Mouse (Mus musculus): ENCODE data around the gene Nhlh1. TPM values are rescaled to one million over a fixed set of nuclear protein-coding genes. Genes with fewer than 3 reads are reported as not detected.

The Nhlh1 gene
- total RNA-seq, 2 experiments from 2014 or later, result 1.3 to 1.5 TPM

DNA sequence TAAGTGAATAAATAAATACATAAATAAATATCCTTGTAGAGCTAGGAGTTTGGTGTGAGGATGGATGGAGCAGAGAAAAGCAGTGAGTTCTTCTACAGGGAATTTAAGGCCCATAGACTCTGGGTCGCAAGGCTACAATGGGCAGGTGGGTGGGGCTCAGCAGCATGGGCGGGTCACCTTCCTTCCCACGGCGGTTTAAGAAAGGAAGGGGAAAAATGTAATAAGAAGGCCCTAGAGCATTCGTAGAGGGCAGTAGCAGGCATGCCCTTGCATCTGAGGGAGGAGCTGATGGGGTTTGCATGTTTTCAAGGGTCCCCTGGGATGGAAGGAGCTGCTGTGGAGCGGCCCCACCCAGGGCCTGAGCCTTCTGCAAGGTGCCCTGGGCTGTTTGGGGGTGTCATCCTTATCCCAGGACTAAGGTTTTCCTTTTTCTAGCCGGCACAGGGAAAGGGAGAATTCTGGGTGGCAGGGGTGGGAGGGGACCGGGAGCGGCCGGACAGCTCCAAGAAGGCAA, 4.5 kb downstream of the Nhlh1 start:
- DNase-seq, result no peak

DNA sequence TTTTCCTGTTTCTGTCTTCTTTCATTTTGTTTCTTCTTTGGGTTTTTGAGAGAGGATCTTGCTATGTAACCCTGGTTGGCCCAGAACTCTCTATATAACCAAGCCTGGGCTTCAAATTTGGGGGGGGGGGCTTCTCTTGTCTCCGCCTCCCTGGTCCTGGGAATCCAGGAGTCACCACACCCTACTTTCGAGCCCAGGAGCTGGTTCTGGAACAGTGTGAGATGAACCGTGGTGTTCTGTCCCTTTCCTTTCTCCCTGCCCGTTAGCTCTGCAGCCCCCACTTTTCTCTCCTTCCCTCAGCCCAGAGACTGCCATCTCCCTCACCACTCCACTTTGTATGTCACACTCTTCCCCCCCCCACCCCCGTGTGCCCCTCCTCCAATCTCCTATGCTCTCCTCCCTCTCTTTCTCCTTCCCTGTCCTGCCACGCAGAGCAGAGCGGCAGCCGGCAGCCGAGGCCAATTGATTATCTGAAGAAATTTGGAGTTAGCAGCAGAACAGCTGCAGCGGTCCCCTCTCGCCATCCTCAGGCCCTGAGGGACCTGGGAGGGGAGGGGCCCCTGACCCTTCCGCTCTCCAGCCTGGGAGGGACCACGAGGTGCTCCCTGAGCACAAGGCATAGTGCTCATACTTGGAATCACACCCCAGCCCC, 8.1 kb downstream of the Nhlh1 start:
- DNase-seq, result no peak

DNA sequence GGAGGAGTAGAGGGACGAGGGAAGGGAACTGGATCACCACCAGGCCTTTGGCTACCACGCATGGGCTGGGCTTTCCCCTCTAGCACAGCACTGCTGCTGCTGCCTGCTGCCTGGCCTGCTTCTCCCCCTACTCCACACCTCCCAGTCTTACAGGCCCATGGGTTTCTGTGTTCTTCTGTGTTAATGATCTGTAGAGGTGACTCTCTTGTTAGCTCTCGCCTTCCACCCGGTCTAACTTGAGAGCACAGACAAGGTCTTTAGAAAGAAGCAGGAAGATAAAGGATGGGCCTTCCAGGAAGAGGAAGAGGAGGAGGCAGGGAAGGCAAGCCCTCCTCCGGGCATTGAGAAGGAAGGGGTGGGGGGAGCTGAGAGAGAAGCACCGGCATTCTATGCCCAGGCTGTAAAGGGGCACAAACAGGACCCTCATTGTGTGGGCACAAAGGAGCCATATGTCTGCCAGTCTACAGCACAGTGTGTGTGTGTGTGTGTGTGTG, 9.1 kb downstream of the Nhlh1 start:
- no peak for DNase-seq

DNA sequence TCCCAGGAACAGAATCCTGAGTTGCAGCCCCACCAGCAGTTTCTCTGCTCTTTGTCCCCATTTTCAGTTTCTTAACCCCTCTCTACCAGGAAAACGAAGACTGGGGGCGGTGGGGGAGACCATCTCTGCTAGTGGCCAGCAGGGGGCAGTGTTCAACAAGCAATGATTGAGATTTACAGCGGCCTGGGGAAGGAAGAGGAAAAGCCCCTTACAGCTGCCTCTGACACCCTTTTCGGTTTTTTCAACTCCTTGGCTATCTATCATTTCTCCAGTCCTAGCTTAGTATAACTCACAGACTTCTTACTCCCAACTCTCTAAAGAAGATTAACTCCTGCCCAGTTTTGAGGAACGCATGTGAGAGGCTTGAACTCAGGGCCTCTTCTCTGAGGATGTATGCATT, 10.4 kb downstream of the Nhlh1 start:
- DNase-seq, result peak; percentile 54 to 66

DNA sequence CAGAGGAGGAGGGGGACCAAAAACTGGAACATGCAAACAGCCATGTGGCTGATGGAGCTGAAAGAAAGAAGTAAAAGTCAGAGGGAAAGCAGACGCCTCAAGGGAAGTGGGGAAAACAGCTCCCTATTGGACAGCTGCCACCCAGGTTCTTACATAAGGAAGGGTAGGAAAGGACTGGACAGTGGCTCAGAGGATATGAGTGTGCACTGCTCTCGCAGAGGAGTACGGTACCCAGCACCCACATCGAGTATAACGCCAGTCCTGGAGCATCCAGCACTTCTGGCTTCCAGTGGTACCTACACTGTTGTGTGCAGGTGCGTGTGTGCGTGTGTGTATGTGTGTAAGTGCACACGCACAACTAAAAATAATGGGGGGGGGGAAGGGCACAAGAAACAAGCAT, 11.0 kb downstream of the Nhlh1 start:
- DNase-seq, result no peak

DNA sequence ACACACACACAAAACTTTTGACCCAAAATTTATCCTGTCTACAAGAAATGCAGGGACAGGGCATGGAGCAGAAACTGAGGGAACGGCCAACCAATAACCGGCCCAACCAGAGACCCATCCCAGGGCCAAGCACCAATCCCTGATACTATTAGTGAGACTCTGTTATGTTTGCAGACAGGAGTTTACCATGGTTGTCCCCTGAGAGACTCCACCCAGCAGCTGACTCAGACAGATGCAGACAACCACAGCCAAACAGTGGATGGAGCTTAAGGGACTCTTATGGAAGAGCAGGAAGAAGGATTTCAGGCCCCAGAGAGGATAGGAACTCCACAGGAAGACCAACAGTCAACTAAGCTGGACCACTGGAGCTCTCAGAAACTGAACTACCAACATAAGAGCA, 27.5 kb downstream of the Nhlh1 start:
- no peak for DNase-seq

DNA sequence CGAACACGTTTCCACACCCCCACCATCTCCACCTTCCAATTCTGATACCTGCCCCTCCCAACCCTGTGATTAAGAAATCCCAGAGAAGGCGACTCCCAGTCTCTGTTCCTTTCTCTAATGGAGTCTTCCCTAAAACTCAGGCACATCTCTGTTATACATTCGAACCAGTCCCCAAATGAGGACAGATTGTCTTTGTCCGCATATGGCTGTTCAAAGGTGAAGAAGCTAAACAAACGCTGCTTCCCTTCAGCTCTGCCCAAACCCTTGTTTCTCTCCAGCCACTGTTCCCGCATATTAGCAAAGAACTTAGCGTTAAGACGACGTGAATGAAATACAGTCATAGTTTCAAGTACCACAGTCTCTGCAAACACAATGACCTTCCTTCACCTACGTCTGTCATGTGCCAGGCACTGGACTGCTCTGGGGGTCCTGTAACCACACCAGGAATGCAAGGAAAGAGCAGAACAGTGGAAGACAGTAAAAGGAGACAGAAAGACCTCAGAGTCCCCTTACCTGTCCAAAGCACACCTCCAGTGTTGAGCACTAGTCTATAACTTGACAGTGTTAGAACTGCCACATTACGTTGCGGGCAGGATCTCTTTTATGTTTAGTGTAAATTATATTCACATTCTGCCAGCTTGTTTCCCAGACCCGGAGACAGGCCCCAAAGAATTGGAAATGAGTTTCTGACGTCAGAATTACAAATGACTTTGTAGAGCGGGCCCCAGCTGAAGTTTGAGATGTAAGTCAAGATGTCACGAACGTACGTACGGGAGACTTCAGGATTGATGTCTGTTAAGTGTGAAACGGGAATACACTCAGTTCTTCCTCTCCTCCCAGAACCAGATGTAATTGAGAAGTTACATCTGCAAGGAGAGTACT, 28.7 kb downstream of the Nhlh1 start, which contains the start of gene Vangl2:
Vangl2 (minus strand) TSS at position 51 of the 882 bp plus-strand sequence.
- DNase-seq, result no peak

DNA sequence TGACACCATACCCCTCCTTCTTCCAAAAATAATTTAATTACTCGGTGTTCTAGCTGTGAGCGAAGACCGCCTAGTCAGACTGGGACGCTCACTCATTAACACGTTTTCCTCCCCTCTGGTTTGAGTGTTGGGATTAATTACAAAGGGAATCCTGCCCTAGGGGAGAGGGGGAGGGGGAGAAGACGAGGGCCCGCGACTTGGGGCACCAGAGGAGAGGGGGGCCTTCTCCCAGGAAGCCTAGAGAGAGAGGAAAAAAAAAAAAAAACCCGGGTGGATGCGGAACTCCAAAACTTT, 29.6 kb downstream of the Nhlh1 start:
- no peak for DNase-seq

DNA sequence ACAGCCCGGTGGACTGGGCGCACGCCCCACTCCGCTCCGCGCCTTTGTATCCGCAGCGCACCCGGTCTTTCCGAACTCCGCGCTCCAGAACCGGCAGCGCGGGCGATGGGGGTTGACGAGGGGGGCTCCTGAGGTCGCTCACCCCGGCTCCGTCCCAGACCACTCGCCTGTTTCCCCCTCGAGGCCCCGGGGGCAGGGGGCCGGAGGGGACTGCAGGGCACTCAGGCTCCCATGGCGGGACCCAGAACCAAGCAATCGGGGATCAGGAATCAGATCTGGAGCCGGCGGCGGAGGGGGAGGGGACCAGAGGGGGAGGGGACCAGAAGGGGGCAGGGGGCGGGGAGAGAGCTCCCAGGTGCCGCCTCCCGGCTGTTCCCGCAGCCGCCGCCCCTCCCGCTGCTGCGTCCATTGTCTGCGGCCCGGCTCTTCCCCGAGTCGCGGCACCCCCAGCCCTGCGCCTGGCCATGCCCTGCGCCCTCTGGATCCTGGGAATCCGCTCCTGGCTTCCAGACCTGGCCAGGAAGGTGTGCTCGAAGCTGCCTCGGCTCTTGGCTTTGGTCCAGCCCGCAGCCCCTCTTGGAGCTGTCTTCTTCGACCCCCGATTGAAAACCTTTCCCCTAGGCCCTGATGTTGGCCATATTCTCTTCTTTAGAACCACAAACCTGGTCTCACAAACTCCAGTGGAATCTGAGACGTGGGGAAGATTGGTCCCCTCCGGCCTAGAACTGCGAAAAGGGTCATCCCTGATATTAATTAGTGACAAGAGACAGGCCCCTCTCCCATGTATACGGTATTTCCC, 30.2 kb downstream of the Nhlh1 start:
- DNase-seq, result peak; percentile 79 to 80

DNA sequence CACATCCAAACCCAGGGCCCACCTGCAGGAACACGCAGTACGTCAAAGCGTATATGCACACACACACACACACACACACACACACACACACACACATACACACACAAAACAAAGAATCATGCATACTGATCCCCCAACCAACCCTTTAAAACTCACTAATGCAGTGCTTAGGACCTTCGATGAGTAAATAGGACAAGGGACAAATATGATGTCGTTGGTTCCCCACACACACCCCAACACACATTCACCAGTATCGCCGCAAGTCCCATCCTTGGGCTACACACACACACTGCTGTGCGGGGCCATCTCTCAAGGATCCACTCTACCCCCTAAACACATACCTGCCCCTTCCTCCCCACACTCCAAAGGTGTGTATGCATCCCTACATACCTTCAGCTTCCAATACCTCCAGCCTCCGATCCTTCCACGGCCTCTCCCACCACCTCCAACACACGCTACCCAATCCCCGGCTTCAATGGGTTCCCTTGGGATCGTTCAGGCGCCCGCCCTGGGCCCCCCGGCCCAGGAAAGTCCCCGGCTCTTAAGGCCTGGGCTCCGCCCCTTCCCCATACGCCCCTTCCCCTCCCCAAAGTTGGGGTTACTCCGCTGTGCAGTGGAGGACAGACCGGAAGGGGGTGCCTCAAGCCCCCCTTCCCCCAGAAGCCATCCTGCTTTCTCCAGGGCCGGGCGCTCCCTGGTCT, 31.0 kb downstream of the Nhlh1 start:
- no peak for DNase-seq

DNA sequence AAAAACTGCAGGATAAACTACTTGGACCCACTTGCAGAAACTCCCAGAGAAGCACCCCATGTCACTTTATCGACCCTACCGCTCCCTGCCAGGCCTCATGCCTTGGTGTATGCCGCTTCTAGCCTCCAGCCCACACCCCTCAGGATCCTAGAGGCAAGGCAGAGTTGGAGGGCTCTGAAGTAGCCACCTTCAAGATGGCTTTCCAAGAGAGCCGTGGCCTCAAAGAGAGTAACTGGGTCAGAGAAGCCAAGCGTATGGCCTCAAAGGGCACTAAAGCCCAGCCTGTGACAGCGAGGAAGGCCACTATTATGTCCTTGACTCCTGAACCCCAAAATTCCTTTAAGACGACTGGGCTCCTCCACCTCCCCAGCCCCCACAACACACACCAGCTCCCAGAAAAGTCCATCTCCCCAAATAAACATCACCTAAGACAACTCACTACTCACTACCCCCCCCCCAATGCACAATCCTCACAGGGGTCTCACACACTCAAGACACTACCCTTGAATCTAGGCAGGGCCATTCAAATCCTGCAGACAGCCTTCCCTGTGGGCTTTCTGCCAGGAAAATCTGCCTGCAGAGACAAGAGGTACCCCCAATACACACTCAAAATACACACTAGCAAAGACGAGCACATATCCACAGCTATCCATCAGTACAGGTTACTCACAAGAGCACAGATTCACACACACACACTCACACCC, 32.0 kb downstream of the Nhlh1 start:
- DNase-seq, result no peak

DNA sequence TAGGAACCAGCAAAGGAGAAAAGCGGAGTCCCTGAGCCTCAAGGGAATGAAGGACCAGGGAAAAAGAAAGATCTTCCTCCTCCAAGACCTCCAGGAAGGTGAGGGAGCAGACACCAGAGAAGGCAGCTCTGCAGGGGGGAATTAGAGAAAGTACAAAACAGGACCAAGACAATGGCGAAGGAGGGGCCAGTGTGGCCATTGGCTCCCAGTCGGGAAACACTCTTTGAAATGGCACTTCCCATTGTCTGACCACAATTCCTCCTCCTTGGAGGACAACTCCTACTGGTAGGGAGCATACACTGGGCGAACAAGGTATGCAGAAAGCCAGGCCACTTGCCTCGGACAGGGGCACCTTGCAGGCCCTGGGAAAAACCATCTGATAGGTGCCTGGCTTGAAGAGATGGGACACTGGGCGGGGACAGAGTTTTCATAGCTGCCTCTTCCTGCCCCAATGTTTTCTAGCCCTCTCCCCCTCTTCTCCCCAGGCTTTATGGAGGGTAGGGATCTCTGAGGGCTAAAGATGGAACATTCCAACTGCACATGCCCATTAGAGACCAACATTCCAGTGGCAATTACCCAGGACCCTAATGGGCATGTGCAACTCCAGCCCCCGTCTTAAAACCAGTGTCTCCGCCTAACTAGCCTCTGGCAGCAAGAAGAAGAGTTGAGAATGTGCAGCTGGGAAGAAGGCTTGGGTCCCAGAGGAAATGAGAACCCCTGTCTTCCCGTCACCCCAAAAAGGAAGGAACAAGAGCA, 33.1 kb downstream of the Nhlh1 start:
- no peak for DNase-seq

DNA sequence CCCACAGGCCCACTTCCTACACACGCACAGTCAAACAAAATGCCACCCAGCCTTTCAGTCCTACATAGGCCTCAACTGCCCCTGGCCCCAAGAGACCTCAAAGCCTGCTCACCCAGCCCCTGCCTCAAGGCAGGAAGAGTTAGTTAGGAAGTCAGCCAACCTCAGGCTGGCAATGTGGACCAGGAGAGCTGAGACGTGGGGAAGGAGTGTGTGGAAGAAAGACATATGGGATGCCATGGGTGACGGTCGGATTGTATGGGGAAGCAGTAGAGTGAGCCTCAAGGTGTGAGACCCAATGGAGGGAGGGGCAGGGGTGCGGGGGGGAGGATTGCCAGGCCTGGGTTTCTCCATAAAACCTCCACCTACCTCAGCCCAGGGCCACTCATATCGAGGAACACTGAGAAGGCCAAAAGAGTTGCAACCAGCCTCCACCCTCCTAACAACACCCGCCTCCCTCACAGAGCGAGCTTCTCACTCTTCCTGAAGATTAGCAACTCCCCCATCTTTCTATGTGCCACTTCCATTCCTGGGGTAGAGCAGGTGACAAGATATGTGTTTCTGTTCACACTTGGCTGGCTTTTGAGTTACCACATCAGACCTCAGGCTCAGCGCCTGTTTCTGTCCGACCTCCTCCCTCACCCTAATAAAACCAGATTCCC, 37.4 kb downstream of the Nhlh1 start:
- DNase-seq, result no peak

DNA sequence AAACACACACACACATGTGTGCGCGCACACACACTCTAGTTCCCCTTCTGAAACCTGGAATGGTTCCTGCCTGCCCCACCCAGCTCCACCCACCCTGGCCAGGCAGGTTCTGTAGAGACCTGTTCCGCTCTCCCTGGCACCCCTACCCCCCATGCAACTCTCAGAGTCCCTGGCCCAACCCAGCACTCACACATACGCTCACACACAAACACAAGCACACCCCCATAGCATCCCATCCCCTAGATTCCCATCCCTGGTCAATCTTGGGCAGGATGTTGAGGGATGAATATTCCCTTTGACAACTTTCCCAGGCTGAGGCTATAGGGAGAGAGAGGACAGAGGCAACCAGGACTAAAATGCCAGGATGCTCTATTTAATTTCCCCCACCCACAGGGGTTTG, 38.0 kb downstream of the Nhlh1 start:
- no peak for DNase-seq

DNA sequence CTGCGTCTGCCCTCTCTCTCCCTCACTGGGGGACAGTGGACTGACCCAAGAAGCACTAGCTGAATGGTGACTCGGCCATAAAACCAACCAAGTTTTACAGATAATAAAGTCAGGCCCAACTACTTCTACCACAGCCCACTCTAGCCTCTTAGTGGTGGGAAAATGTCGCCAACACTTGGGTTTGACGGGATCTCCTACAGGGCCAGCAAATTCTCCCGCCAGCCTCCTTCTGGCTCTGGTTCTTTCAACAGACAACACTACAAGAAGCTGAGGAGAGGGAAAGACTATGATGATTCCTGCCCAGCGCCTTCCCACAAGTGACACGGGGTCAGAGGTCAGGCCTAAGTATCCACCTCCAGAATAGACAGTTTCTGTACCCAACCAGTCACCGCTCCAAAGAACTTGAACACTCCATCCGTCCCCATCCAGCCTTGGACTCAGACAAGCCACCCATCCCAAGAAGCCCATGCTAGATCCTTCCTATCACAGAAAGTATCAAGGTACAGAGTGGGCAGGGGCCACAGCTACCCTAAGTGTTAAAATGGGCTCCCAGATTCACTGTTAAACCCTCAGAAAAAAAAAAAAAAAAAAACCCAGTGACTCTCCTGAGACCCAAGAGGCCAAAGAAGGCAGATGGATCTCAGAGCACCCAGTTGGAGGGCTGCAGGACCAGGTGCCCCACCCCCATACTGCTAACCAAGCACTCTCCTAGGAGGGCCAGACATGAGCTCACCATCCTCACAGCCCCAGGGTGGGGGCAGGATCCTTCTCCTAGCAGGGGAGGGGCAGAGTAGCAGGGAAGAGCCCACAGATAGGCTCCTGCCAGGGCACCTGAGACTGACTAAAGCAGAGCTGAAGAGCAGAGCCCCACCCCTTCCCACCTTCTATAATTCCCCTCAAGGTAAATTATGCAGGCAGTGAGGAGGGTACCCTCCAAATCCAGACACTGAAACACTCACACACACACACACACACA, 38.7 kb downstream of the Nhlh1 start:
- DNase-seq, result no peak

DNA sequence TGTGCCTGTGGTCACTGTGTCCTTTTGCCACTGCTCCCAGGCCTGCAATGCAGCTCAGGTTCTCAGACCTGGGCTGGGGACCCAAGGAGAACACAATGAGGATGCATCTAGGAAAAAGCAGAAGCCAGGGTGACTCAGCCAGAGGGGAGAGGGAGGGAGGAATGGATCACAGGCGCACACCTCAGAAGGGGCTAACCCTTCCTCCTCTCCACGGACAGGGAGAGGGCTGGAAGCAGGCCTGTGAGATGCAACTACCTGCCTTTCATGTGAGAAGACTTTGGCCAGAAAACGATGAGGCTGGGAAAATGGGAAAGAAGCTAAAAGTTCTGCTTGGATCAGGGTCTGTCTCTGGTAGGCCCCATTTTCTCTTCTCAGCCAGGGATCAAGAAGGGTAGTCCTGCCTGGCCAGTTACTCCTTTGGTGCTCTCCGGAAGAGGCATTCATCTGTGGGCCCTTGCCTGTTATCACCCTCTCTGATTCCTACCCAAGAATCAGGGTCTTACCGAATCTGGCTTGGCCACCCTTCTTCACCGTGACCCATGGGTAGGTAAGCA, 39.8 kb downstream of the Nhlh1 start:
- DNase-seq, result no peak

DNA sequence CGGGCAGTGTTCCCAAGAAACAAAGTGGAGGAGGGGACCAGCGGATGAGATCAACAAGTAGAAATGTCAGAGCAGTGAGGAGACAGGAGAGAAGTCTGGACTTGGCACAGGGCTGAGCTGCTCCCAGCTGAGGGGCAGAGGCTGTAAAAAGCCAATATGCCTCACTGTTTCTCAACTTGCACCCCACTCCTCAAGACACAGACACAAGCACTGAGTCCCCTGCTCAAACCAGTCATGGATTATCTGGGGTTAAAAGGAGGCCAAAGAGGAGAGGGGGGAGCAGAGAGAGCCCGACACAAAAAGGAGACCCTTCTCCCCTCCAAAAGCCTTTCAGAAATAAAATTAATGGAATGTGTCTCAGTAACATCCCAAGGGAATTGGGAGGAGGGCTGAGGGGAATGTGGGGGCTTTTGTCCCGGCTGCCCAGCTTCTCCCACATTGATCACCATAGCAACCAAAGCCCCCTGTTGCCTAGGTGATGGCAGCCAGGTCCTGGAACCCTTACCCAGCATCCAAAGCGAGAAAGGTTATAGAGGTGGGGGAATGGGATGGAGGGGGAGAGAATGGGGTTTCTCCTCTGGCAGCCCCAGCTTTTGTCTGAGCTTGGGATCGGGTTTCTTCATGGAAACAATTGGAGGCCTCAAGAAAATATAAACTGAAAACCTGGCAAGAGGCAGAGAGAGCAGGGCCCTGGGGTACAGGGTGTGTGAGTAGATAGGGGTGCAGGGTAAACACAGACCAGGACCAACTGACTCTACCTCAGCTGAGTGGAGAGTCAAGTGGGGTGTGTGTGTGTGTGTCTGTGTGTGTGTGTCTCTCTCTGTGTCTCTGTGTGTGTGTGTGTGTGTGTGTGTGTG, 40.5 kb downstream of the Nhlh1 start:
- DNase-seq, result no peak

DNA sequence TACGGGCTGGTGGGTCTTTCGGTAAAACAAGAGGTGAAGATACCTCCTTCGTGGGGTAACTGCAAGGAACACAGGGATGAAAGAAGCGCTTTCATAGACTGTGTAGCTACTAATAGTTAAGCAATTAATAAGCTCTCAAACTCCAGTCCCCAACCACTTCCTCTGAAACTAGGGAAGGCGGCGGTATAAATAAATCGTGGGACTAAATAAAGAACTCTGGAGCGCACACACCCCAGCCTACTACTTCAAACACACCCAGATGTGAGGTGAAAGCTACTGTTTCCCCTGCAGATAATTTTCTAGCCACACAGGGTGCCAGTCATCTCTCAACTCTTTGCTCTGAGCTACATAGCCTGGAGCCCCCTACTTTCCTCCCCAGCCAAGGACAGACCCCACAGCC, 41.3 kb downstream of the Nhlh1 start:
- DNase-seq, result no peak
